Mouse (Mus musculus) MN1 (cell line): ENCODE results near the gene Xlr3b.
"Not testable (repeated sequence)": the region's sequence is repeated elsewhere in the genome, so short reads cannot be mapped to it uniquely, and the experiment has no call there.

ENCODE experiments used
- DNase-seq: peaks from one replicate; pipeline ENCODE4 v3.0.0-alpha.2; 2016; ENCODE audit warnings: low spot score

The Xlr3b gene

DNA sequence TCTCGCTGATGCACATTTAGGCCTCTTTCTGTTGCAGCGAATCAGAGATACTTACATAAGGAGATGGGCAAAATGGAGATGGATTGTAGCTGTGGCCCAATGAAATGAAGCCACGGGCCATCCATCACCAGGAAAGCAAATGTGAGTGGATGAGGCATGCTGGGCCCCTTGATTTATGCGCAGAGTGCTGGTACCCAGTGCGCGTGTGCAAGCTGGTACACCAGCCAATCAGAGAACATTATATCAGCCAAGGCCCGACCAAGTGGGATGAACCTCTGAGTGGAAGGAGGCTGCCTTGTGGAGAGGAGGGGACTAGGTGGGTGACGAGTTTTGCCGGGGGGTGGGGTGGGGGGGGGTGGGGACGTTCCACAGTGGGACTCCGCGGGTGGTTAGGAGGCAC, at the start of gene Xlr3b:
Gene Xlr3b, plus strand, starts transcription at position 274 of the 400 bp plus-strand sequence.
- DNase-seq: peak; percentile 67

GRCm38 (mm10) chrX:73143218-73143618, 48.8 kb upstream of the Xlr3b start:
- DNase-seq: not testable (repeated sequence)

DNA sequence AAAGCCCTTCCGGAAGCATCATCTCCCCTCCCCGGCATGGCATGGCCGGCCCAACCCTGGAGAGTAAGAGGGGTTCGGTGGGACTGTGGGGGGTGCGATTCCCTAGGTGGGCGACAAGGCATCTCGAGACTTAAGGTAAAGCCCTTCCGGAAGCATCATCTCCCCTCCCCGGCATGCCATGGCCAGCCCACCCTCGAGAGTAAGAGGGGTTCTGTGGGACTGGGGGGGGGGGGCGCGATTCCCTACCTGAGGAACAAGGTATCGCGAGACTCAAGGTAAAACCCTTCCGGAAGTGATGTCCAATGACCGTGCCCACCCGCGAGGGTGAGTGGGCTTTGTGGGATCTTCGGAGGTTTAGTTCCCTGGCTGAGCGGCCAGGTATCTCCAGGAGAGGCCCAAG, 43.5 kb upstream of the Xlr3b start, which contains the start of gene Xlr5b:
Gene Xlr5b, plus strand, starts transcription at position 301 of the 400 bp plus-strand sequence.
- DNase-seq: not testable (repeated sequence)

GRCm38 (mm10) chrX:73149350-73149749, 42.7 kb upstream of the Xlr3b start, which contains the start of gene DXBay18:
TSS of gene DXBay18 (minus strand) at chrX:73149450.
- not testable (repeated sequence) for DNase-seq

GRCm38 (mm10) chrX:73176889-73177288, 15.1 kb upstream of the Xlr3b start, which contains the start of gene Spin2d:
TSS of gene Spin2d (minus strand) at chrX:73176989.
- not testable (repeated sequence) for DNase-seq

DNA sequence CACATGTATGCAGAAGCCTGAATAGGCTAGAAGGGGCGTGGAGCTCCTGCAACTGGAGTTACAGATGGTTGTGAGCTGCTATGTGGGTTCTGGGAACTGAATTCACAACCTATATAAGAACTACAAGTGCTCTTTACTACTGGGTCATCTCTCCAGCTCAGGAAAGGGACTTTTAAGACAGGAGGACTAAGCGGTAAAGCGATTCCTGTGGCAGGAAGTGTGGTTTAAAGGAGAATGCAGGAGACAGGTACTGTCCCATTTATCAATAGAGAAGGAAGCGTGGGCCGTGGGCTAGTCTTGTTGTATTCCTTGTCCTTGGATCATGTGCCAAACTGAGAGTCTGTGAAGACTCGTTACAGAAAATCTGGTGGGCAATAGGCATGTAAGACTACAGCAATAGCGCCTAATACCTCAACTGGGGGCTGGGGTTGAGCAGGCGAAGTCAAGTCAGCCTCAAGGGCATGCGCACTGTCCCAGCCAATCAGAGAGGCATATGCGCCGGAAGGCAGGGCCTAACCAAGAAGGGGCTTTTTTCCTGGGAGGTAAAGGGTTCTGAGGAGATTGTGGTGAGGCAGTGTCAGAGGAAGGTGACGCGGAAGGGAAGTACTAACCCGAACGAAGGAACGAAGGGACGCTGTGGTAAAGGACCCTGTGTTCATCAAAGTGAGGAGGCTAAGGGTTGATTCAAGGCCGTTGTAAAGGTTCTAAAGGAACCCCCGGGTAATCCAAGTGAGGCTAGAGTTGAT, 22.0 kb downstream of the Xlr3b start, which contains the start of gene Xlr4b:
Gene Xlr4b, plus strand, starts transcription at position 515 of the 746 bp plus-strand sequence.
- DNase-seq: not testable (repeated sequence)

- DNase-seq: no peak
Observed at GRCm38 (mm10) chrX:73225365-73225764, 33.4 kb downstream of the Xlr3b start.

- DNase-seq: peak; percentile 80
Observed at GRCm38 (mm10) chrX:73227914-73228605, 36.1 kb downstream of the Xlr3b start, which contains the start of gene F8a. TSS of gene F8a (plus strand) at chrX:73228291.

- peak; percentile 62 for DNase-seq
Observed at GRCm38 (mm10) chrX:73228606-73229214, 36.7 kb downstream of the Xlr3b start.

- DNase-seq: no peak
Observed at GRCm38 (mm10) chrX:73229288-73229687, 37.3 kb downstream of the Xlr3b start.

GRCm38 (mm10) chrX:73242821-73243325, 50.9 kb downstream of the Xlr3b start, which contains the start of gene Xlr4c:
TSS of gene Xlr4c (minus strand) at chrX:73243130.
- DNase-seq: not testable (repeated sequence)
